In the genomic region with DNA sequence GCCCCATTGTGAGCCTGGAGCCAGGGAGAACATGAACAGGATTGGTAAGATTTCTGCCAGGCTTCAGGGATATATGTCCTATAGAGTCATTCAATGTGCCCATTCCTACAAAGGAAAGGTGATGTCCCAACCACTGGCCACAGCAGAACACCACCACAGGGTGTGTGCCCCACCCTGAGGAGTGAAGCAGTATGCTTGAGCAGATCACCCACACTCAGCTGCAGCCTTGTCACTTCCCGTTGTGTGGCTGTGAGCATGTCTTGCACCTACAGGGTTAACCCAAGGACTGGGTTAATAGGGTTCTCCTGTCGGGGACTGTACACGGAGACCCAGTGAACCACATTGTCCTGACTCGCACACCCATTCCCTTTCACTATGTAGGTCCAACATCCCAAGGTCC, we compare ENCODE assay signal across 26 mouse cellular contexts.
DNase-seq lines count a peak whose midpoint lies in the region; ATAC-seq and TF ChIP-seq lines count a peak whose summit lies in the region.
"Had no signal": no experiment of that assay in that cellular context is flagged by ENCODE, and none has a peak within 500 bp of the region (broad histone marks: within the 10 kb centered on the region; RNA-seq: fewer than 3 reads in every experiment).

No protein-coding gene starts in this region.

- TF ChIP-seq CTCF in midbrain, postnatal 0 days (IDR thresholded peaks at IDR 0.05) = no peak

- no peaks in the 10 kb centered on the region for H3K9me3 ChIP-seq in midbrain, embryonic 11.5 days (ENCODE audit: control insufficient read depth, low read length)
- no peaks in the 10 kb centered on the region for H3K9me3 ChIP-seq in midbrain, postnatal 0 days (ENCODE audit: low read length)
- H3K9me3 ChIP-seq: embryonic facial prominence, embryonic 13.5 days; embryonic facial prominence, embryonic 15.5 days; forebrain, embryonic 10.5 days; forebrain, embryonic 12.5 days; G1E had no signal

- no peak overlapping the region for H3K4me3 ChIP-seq in midbrain, embryonic 11.5 days (ENCODE audit: low read depth, low read length)
- no peak overlapping the region for H3K4me3 ChIP-seq in midbrain, postnatal 0 days (ENCODE audit: low read depth, low read length)
- H3K4me3 ChIP-seq: embryonic facial prominence, embryonic 13.5 days; embryonic facial prominence, embryonic 15.5 days; erythroblast, embryonic 14.5 days; forebrain, embryonic 10.5 days; forebrain, embryonic 12.5 days had no signal

- no peaks in the 10 kb centered on the region for H3K27me3 ChIP-seq in midbrain, embryonic 11.5 days (ENCODE audit: control insufficient read depth, insufficient read depth, low read length)
- no peaks in the 10 kb centered on the region for H3K27me3 ChIP-seq in midbrain, postnatal 0 days (ENCODE audit: insufficient read depth, low read length)
- H3K27me3 ChIP-seq: embryonic facial prominence, embryonic 13.5 days; embryonic facial prominence, embryonic 15.5 days; forebrain, embryonic 12.5 days had no signal

- no peak overlapping the region for H3K9ac ChIP-seq in midbrain, embryonic 11.5 days (ENCODE audit: low read length)
- no peak overlapping the region for H3K9ac ChIP-seq in midbrain, postnatal 0 days (replicated peaks; ENCODE audit: low read length, poor library complexity, severe bottlenecking)
- H3K9ac ChIP-seq: embryonic facial prominence, embryonic 13.5 days; embryonic facial prominence, embryonic 15.5 days; forebrain, embryonic 12.5 days had no signal

- H3K4me1 ChIP-seq in midbrain, embryonic 11.5 days (ENCODE audit: control insufficient read depth, insufficient read depth, low read length) = peaks cover 8% of the 10 kb centered on the region
- H3K4me1 ChIP-seq in midbrain, postnatal 0 days (ENCODE audit: insufficient read depth, low read length) = no peaks in the 10 kb centered on the region; the same call in 1 of the 2 replicates
- H3K4me1 ChIP-seq: embryonic facial prominence, embryonic 13.5 days; embryonic facial prominence, embryonic 15.5 days; forebrain, embryonic 12.5 days had no signal

- peak; percentile 71 for DNase-seq in midbrain, embryonic 11.5 days (ENCODE audit: low spot score, missing footprints)
- no peak for DNase-seq in midbrain, postnatal 0 days (ENCODE audit: low spot score)
- DNase-seq in right cerebral cortex, adult 18-20 months = no peak
- DNase-seq in thymus, postnatal 10 days (ENCODE audit: low spot score in 2 of 2) = no peak
- DNase-seq: adrenal gland, adult 8-10 months; adrenal gland, postnatal 14 days; adrenal gland, postnatal 36 days; B cell, adult 2 months; cerebellum, adult 11-12 months; cerebellum, adult 2 months; cerebellum, adult 9-10 months; cerebellum, postnatal 10 days; cerebellum, postnatal 25 days; embryo, embryonic 11 days had no signal

- 87% methylated on average over 4 of the region's 4 CpGs for WGBS in midbrain, embryonic 11.5 days
- WGBS in midbrain, postnatal 0 days = 91% methylated on average over 4 of the region's 4 CpGs

- no peaks in the 10 kb centered on the region for H3K36me3 ChIP-seq in midbrain, embryonic 11.5 days (ENCODE audit: control insufficient read depth, insufficient read depth, low read length)
- H3K36me3 ChIP-seq in midbrain, postnatal 0 days (ENCODE audit: insufficient read depth, low read length) = no peaks in the 10 kb centered on the region
- H3K36me3 ChIP-seq: embryonic facial prominence, embryonic 13.5 days; embryonic facial prominence, embryonic 15.5 days; forebrain, embryonic 10.5 days; forebrain, embryonic 12.5 days; G1E had no signal

- ATAC-seq in midbrain, embryonic 11.5 days (ENCODE audit: low FRiP score) = no peak
- ATAC-seq in midbrain, postnatal 0 days (ENCODE audit: low FRiP score) = no peak
- ATAC-seq in megakaryocyte, adult 5-6 weeks (ENCODE audit: poor library complexity, severe bottlenecking) = peak; percentile 52; the same call in 1 of the 2 replicates
- ATAC-seq: activated CD4-positive, CD25-positive, alpha-beta regulatory T cell, adult 4 months; CD4-positive, CD25-positive, alpha-beta regulatory T cell, adult 4 months; forebrain, embryonic 14.5 days; forebrain, embryonic 16.5 days; Patski had no signal

- no peak overlapping the region for H3K4me2 ChIP-seq in midbrain, embryonic 11.5 days
- H3K4me2 ChIP-seq in midbrain, postnatal 0 days (ENCODE audit: low read depth, low read length, poor library complexity, severe bottlenecking) = no peak overlapping the region
- H3K4me2 ChIP-seq: embryonic facial prominence, embryonic 13.5 days; embryonic facial prominence, embryonic 15.5 days; forebrain, embryonic 12.5 days had no signal

- no peak overlapping the region for H3K27ac ChIP-seq in midbrain, embryonic 11.5 days (ENCODE audit: low read depth, low read length)
- H3K27ac ChIP-seq in midbrain, postnatal 0 days (ENCODE audit: low read depth, low read length) = no peak overlapping the region
- H3K27ac ChIP-seq: embryonic facial prominence, embryonic 13.5 days; embryonic facial prominence, embryonic 15.5 days; forebrain, embryonic 12.5 days had no signal
